Mouse (Mus musculus) heart, embryonic 16.5 days (tissue): ENCODE results near the gene Rorc. TPM values are rescaled to one million over a fixed set of nuclear protein-coding genes. Genes with fewer than 3 reads are reported as not detected.

Source experiments
- ATAC-seq: fragments of 200-750 bp; cut with Nextera tagmentation; replicated peaks from 2 replicates; pipeline ENCODE4 v1.8.0; 2017; ENCODE audit warnings: moderate number of reproducible peaks; ENCODE audit not compliant: insufficient read depth, low FRiP score; ENCODE audit errors: extremely low read depth
- H3K27ac ChIP-seq: fragments of 300-500 bp; sonication (generic); 2 replicates; pipeline ENCODE4 v1.5.1; 2014; ENCODE audit warnings: mild to moderate bottlenecking, low read length, control low read depth, moderate library complexity
- H3K27me3 ChIP-seq: fragments of 300-500 bp; sonication (generic); 2 replicates; pipeline ENCODE4 v1.6.1; 2014; ENCODE audit warnings: low read length, mixed read lengths; ENCODE audit not compliant: control insufficient read depth, insufficient read depth
- H3K36me3 ChIP-seq: fragments of 300-500 bp; sonication (generic); 2 replicates; pipeline ENCODE4 v1.6.1; 2014; ENCODE audit not compliant: control insufficient read depth, insufficient read depth
- H3K4me1 ChIP-seq: fragments of 300-500 bp; sonication (generic); 2 replicates; pipeline ENCODE4 v1.6.1; 2014; ENCODE audit warnings: low read length, mixed read lengths; ENCODE audit not compliant: control insufficient read depth, insufficient read depth
- H3K4me2 ChIP-seq: fragments of 300-500 bp; sonication (generic); 2 replicates; pipeline ENCODE4 v1.6.1; 2014; ENCODE audit warnings: low read depth, mild to moderate bottlenecking, control low read depth, low read length
- H3K4me3 ChIP-seq: fragments of 300-500 bp; sonication (generic); 2 replicates; pipeline ENCODE4 v1.5.1; 2014; ENCODE audit warnings: mild to moderate bottlenecking, control low read depth, low read length
- H3K9ac ChIP-seq: fragments of 300-500 bp; sonication (generic); 2 replicates; pipeline ENCODE4 v1.6.1; 2014; ENCODE audit warnings: low read length, control low read depth
- H3K9me3 ChIP-seq: fragments of 300-500 bp; sonication (generic); replicated peaks from 2 replicates; pipeline ENCODE4 v1.6.1; 2016; ENCODE audit warnings: low read length; ENCODE audit not compliant: control insufficient read depth
- WGBS: fragments of 180-500 bp; shearing (Covaris S2); extraction: QIAGEN DNeasy Blood & Tissue Kit; methylation state at CpG from one replicate; pipeline ENCODE4 v1.1.7; 2014; 5-methylcytosine and 5-hydroxymethylcytosine counted together
- polyA plus RNA-seq: library from polyadenylated mRNA; unstranded; fragments of >200 nt; fragmentation: Nextera tagmentation; extraction: Ambion mirVana; gene quantifications from 2 replicates; pipeline ENCODE4 v1.2.1, GENCODE M21; 2015

Gene Rorc
- polyA plus RNA-seq, 1 experiment from 2014 or later: 15.1 TPM

DNA sequence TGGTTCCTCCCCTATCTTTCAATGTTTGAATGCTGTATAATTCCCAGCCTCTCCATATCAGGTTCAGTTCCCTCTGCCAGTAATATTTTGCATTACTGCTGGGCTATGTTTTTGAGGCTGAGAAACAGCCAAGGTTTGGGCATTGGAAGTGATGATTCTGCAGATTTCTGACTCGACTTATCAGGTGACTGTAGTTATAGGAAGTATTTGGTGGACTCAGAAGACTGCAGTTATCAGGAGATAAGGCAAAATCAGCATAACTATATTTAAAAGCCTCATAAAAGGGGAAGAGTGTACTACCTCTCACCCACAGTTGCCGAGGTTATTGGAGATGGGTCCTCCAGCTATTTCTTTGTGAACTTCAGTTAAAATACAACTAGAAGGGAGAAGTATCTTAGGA, 58.4 kb downstream of the Rorc start:
- no peaks in the 10 kb centered on the region for H3K9me3 ChIP-seq
- H3K9ac ChIP-seq: no peak overlapping the region
- no peak overlapping the region for H3K27ac ChIP-seq
- H3K4me1 ChIP-seq: no peaks in the 10 kb centered on the region
- ATAC-seq: no peak
- 46% methylated on average over 2 of the region's 2 CpGs for WGBS
- H3K4me2 ChIP-seq: no peak overlapping the region
- no peak overlapping the region for H3K4me3 ChIP-seq
- no peaks in the 10 kb centered on the region for H3K36me3 ChIP-seq
- H3K27me3 ChIP-seq: no peaks in the 10 kb centered on the region

DNA sequence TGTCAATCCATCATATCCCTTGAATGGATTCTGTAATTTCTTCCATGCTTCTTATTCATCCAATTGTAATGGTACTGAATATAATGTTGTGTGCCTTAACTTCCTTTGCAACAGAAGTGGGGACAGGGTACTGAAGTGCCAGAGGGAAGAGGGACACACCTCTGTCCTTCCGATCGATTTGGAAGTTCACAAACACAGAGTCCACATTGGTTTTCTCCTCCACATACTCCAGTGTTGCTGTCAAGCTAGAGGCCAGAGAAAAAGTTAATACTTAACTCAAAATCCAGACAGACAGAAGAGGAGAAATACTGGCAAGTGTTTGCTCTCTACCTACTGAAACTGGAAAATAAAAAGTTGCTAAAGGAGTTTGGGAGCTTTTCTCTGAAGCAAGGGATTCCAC, 61.7 kb downstream of the Rorc start:
- Histone ChIP-seq H3K9ac (no peak overlapping the region), H3K4me1 (no peaks in the 10 kb centered on the region), H3K27ac (no peak overlapping the region), H3K4me2 (no peak overlapping the region), H3K9me3 (no peaks in the 10 kb centered on the region), H3K27me3 (no peaks in the 10 kb centered on the region), H3K4me3 (no peak overlapping the region), H3K36me3 (no peaks in the 10 kb centered on the region)
- WGBS: 77% methylated on average over 2 of the region's 2 CpGs
- no peak for ATAC-seq

DNA sequence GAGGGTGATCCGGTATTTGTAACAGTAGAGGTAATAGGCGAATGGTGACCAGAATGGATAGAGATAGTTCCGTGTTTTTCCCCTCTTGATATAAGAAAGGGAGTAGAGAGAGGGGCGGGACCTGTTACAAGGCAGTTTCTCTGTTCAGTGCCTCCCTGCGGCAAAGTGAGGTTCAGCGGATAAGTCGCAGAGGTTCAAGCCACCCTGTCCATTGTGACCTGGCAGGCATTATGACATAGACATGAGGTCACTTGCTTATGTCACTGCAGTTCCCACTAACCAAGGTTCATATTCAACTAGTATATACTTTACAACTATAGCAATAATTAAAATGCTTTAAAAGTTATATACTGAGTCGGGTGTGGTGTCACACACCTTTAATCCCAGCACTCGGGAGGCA, 63.8 kb downstream of the Rorc start:
- ATAC-seq: no peak
- H3K27me3 ChIP-seq: no peaks in the 10 kb centered on the region
- no peaks in the 10 kb centered on the region for H3K4me1 ChIP-seq
- no peak overlapping the region for H3K9ac ChIP-seq
- H3K9me3 ChIP-seq: no peaks in the 10 kb centered on the region
- no peaks in the 10 kb centered on the region for H3K36me3 ChIP-seq
- no peak overlapping the region for H3K27ac ChIP-seq
- H3K4me2 ChIP-seq: no peak overlapping the region
- H3K4me3 ChIP-seq: no peak overlapping the region
- WGBS: 71% methylated on average over 9 of the region's 9 CpGs

DNA sequence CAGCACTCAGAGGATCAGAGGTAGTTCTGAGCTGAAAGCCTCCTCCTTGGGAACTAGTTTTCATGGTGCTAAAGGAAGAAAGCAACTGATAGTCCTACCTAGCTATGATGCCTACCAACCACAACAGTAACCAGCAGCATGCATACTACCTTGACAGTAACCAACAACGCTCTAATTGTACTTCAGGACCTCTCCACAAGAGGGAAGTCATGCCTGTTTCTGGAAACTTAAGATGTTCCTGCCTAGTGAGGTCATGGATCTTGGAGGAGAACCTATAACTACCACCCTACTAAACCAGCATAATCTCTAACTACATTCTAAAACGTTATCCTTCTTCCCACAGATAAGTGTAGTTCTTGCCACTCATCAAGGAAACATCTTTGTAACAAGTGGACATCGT, 68.6 kb downstream of the Rorc start:
- H3K4me3 ChIP-seq: no peak overlapping the region
- no peak overlapping the region for H3K4me2 ChIP-seq
- H3K27ac ChIP-seq: no peak overlapping the region
- no peaks in the 10 kb centered on the region for H3K27me3 ChIP-seq
- H3K4me1 ChIP-seq: peaks cover 7% of the 10 kb centered on the region
- H3K36me3 ChIP-seq: peaks cover 5% of the 10 kb centered on the region
- no peak overlapping the region for H3K9ac ChIP-seq
- H3K9me3 ChIP-seq: no peaks in the 10 kb centered on the region
- WGBS: 38% methylated on average over 3 of the region's 3 CpGs
- no peak for ATAC-seq

DNA sequence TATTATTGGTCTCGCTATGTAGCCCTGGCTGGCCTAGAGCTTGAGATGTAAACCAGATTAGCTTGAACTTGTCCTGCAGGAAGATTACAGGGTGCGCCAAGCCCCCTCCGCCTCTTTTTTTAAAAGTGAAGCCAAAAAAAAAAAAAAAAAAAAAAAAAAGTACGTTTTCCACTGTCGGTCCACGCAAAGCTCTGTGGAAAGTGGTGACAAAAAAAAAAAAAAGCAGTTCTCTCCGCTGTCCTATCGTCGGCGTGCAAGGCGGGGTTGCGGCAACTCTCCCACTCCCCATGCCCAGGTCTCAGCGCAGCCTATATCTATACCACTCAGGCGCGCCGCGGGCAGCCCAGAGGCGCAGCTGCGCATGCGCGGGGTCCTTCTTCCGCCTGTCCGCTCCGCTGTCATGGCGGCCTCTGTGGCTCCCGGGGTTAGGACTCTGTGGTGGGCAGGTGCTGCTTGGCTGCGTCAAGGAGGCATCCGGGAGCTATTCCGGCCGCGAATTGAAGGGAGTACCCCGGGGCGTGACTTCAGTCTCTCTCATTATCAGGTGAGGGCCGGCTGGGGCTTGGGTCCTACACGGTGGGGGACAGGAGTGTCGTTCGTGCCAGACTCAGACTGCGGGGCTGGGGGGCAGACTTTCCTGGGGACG, 70.5 kb downstream of the Rorc start, which contains the start of gene Mrpl9:
Gene Mrpl9 (plus strand): TSS at position 368 of the 646 bp plus-strand sequence.
- H3K9ac ChIP-seq: peak within 1 kb of the TSS; percentile 97
- peak within 1 kb of the TSS; percentile 94 for H3K4me2 ChIP-seq
- no peaks in the 10 kb centered on the region for H3K9me3 ChIP-seq
- H3K4me1 ChIP-seq: peaks cover 7% of the 10 kb centered on the region
- H3K36me3 ChIP-seq: peaks cover 24% of the 10 kb centered on the region
- peak within 1 kb of the TSS; percentile 97 for H3K4me3 ChIP-seq
- peak within 1 kb of the TSS; percentile 79 for H3K27ac ChIP-seq
- ATAC-seq: peak; percentile 97
- H3K27me3 ChIP-seq: no peaks in the 10 kb centered on the region
- under 1% methylated on average over 38 of the region's 39 CpGs for WGBS

DNA sequence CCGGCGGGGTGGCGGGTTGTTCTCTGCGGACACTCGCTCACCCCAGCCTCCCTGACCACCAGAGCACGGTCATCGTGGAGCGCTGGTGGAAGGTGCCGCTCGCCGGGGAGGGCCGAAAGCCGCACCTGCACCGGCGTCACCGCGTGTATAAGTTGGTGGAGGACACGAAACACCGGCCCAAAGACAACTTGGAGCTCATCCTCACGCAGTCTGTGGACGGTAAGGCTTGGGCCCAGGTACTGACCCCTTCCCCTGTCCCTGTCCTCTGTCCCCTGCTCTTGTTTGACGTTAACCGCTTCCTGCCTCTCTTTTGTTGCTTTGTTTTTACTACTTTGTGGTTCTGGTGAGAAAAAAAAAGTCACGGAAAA, 71.0 kb downstream of the Rorc start, which contains the start of gene Oaz3:
Gene Oaz3 (minus strand): TSS at position 319 of the 368 bp plus-strand sequence.
- Histone ChIP-seq H3K4me2 (peak within 1 kb of the TSS; percentile 94), H3K4me3 (peak within 1 kb of the TSS; percentile 97), H3K36me3 (peaks cover 28% of the 10 kb centered on the region), H3K4me1 (peaks cover 7% of the 10 kb centered on the region), H3K27me3 (no peaks in the 10 kb centered on the region), H3K27ac (peak within 1 kb of the TSS; percentile 79), H3K9me3 (no peaks in the 10 kb centered on the region), H3K9ac (peak within 1 kb of the TSS; percentile 97)
- under 1% methylated on average over 24 of the region's 24 CpGs for WGBS
- peak; percentile 43 for ATAC-seq

Other genes starting within 250 kb of the Rorc start
- gene Gm10696, start 194.6 kb upstream of the Rorc start, polyA plus RNA-seq: not detected in 2 replicates
- gene Gm5286, start 176.1 kb upstream of the Rorc start, polyA plus RNA-seq: not detected in 2 replicates
- not detected in 2 replicates for gene Gm4778, start 108.8 kb upstream of the Rorc start, polyA plus RNA-seq
- 12.4 and 13.0 TPM in 2 replicates for gene Them4, start 62.7 kb upstream of the Rorc start, polyA plus RNA-seq
- 0.14 TPM in 1 of 2 replicates, not detected in the other for gene Them5, start 30.7 kb upstream of the Rorc start, polyA plus RNA-seq
- 0.22 and 0.54 TPM in 2 replicates for gene C2cd4d, start 10.4 kb upstream of the Rorc start, polyA plus RNA-seq
- gene Lingo4, start 25.7 kb downstream of the Rorc start, polyA plus RNA-seq: 0.27 and 0.46 TPM in 2 replicates
- gene Tdrkh, start 40.5 kb downstream of the Rorc start, polyA plus RNA-seq: 10.1 and 12.2 TPM in 2 replicates
- 64.6 and 71.6 TPM in 2 replicates for gene Mrpl9, start 70.5 kb downstream of the Rorc start, polyA plus RNA-seq
- 0.49 and 0.72 TPM in 2 replicates for gene Oaz3, start 71.1 kb downstream of the Rorc start, polyA plus RNA-seq
- 1.7 and 1.8 TPM in 2 replicates for gene Celf3, start 105.5 kb downstream of the Rorc start, polyA plus RNA-seq
- gene Riiad1, start 107.5 kb downstream of the Rorc start, polyA plus RNA-seq: 4.7 and 5.0 TPM in 2 replicates
- gene Snx27, start 209.9 kb downstream of the Rorc start, polyA plus RNA-seq: 30.5 and 31.2 TPM in 2 replicates